Mouse (Mus musculus) ZHBTc4 (cell line): Measurements from ENCODE around the gene Fut4.

Experiments
- DNase-seq: peaks from one replicate; pipeline ENCODE4 v3.0.0-alpha.2; 2011; ENCODE audit warnings: low read depth, low spot score

Fut4 gene

GRCm38 (mm10) chr9:14752001-14752522 is at the start of gene Fut4:
Gene Fut4 (minus strand): TSS chr9:14752393.
- DNase-seq = peak; percentile 47

- no peak for DNase-seq
Observed at GRCm38 (mm10) chr9:14787356-14787755, 35.2 kb upstream of the Fut4 start.

GRCm38 (mm10) chr9:14784039-14785002 is 32.1 kb upstream of the Fut4 start, which contains the start of the genes Mre11a and Ankrd49:
Gene Mre11a (plus strand): TSS chr9:14784654.
Gene Ankrd49 (minus strand): TSS chr9:14784856.
- DNase-seq = peak; percentile 99

- peak; percentile 55 for DNase-seq
Observed at GRCm38 (mm10) chr9:14778341-14778740, 26.1 kb upstream of the Fut4 start.

- no peak for DNase-seq
Observed at GRCm38 (mm10) chr9:14773813-14774212, 21.6 kb upstream of the Fut4 start.

- no peak for DNase-seq
Observed at GRCm38 (mm10) chr9:14772074-14772473, 19.9 kb upstream of the Fut4 start.

- peak; percentile 60 for DNase-seq
Observed at GRCm38 (mm10) chr9:14770803-14771471, 18.7 kb upstream of the Fut4 start, which contains the start of gene 1700012B09Rik. Gene 1700012B09Rik (minus strand): TSS chr9:14771030.

- DNase-seq = no peak
Observed at GRCm38 (mm10) chr9:14769811-14770210, 17.6 kb upstream of the Fut4 start.

- DNase-seq = peak; percentile 52
Observed at GRCm38 (mm10) chr9:14764765-14765164, 12.6 kb upstream of the Fut4 start.

GRCm38 (mm10) chr9:14759261-14759660 is 7.1 kb upstream of the Fut4 start:
- no peak for DNase-seq

GRCm38 (mm10) chr9:14758590-14758989 is 6.4 kb upstream of the Fut4 start:
- no peak for DNase-seq

GRCm38 (mm10) chr9:14754469-14754868 is 2.3 kb upstream of the Fut4 start:
- DNase-seq = no peak

GRCm38 (mm10) chr9:14753947-14754346 is 1.8 kb upstream of the Fut4 start:
- no peak for DNase-seq

GRCm38 (mm10) chr9:14751503-14752000 is 641 bp downstream of the Fut4 start:
- peak; percentile 52 for DNase-seq

GRCm38 (mm10) chr9:14750901-14751502 is 1.2 kb downstream of the Fut4 start:
- DNase-seq = peak; percentile 41

- DNase-seq = no peak
Observed at GRCm38 (mm10) chr9:14740151-14740924, 11.9 kb downstream of the Fut4 start, which contains the start of gene Piwil4. Gene Piwil4 (minus strand): TSS chr9:14740733.

- DNase-seq = no peak
Observed at GRCm38 (mm10) chr9:14739498-14740150, 12.6 kb downstream of the Fut4 start.

GRCm38 (mm10) chr9:14730941-14731541 is 21.2 kb downstream of the Fut4 start:
- DNase-seq = peak; percentile 67

GRCm38 (mm10) chr9:14728365-14728764 is 23.8 kb downstream of the Fut4 start:
- no peak for DNase-seq

GRCm38 (mm10) chr9:14726629-14727028 is 25.6 kb downstream of the Fut4 start:
- DNase-seq = no peak
